Mouse (Mus musculus): ENCODE data around the gene Ddx20. TPM values are rescaled to one million over a fixed set of nuclear protein-coding genes. Genes with fewer than 3 reads are reported as not detected.
"Not testable (repeated sequence)": the region's sequence is repeated elsewhere in the genome, so short reads cannot be mapped to it uniquely, and the experiment has no call there.

Ddx20 gene
- total and polyA plus RNA-seq, 2 experiments, result 7.3 to 7.4 TPM

- Histone ChIP-seq H3K4me3 (ENCODE audit: insufficient read depth, low read depth, low read length) (peak within 1 kb of the TSS; percentile 57), H3K4me1 (ENCODE audit: control insufficient read depth, insufficient read depth, low read length) (peaks cover 7% of the 10 kb centered on the region; the same call in 1 of the 2 replicates), H3K9ac (ENCODE audit: low read depth, low read length) (peak within 1 kb of the TSS; percentile 62), H3K27me3 (ENCODE audit: control insufficient read depth, insufficient read depth, low read length) (no peaks in the 10 kb centered on the region), H3K27ac (replicated peaks; ENCODE audit: insufficient read depth, low read depth, low read length) (no peak within 1 kb of the TSS), H3K36me3 (ENCODE audit: control insufficient read depth, insufficient read depth, low read length) (no peaks in the 10 kb centered on the region), H3K79me2 (ENCODE audit: control insufficient read depth, insufficient read depth, low read length) (no peaks in the 10 kb centered on the region)
- TF ChIP-seq CTCF (IDR thresholded peaks at IDR 0.05; ENCODE audit: low read depth, low read length) (no peak), POLR2A (IDR thresholded peaks at IDR 0.05; ENCODE audit: extremely low read depth, insufficient read depth, low read length) (no peak)
- 13% methylated on average over 42 of the region's 43 CpGs for WGBS
- DNase-seq (ENCODE audit: extremely low read depth, low read depth, low spot score), result peak; percentile 41
These were observed 16.9 kb upstream of the Ddx20 start, which contains the start of gene Inka2 for GRCm38 (mm10) chr3:105704031-105705008. Gene Inka2 (plus strand): TSS chr3:105704599.

- Histone ChIP-seq H3K27ac (replicated peaks; ENCODE audit: insufficient read depth, low read depth, low read length) (no peak overlapping the region), H3K4me3 (ENCODE audit: insufficient read depth, low read depth, low read length) (no peak overlapping the region), H3K9ac (ENCODE audit: low read depth, low read length) (no peak overlapping the region), H3K4me1 (ENCODE audit: control insufficient read depth, insufficient read depth, low read length) (peaks cover 7% of the 10 kb centered on the region; the same call in 1 of the 2 replicates), H3K36me3 (ENCODE audit: control insufficient read depth, insufficient read depth, low read length) (no peaks in the 10 kb centered on the region), H3K79me2 (ENCODE audit: control insufficient read depth, insufficient read depth, low read length) (no peaks in the 10 kb centered on the region), H3K27me3 (ENCODE audit: control insufficient read depth, insufficient read depth, low read length) (no peaks in the 10 kb centered on the region)
- no peak for DNase-seq (ENCODE audit: extremely low read depth, low read depth, low spot score)
- TF ChIP-seq CTCF (IDR thresholded peaks at IDR 0.05; ENCODE audit: low read depth, low read length), result no peak
- no peak for TF ChIP-seq POLR2A (IDR thresholded peaks at IDR 0.05; ENCODE audit: extremely low read depth, insufficient read depth, low read length)
- 70% methylated on average over 6 of the region's 6 CpGs for WGBS
These were observed 16.2 kb upstream of the Ddx20 start for GRCm38 (mm10) chr3:105703571-105703970.

GRCm38 (mm10) chr3:105701399-105701798 lies 14.0 kb upstream of the Ddx20 start:
- Histone ChIP-seq H3K9ac (ENCODE audit: low read depth, low read length) (no peak overlapping the region), H3K4me3 (ENCODE audit: insufficient read depth, low read depth, low read length) (no peak overlapping the region), H3K4me1 (ENCODE audit: control insufficient read depth, insufficient read depth, low read length) (peaks cover 7% of the 10 kb centered on the region; the same call in 1 of the 2 replicates), H3K36me3 (ENCODE audit: control insufficient read depth, insufficient read depth, low read length) (no peaks in the 10 kb centered on the region), H3K27ac (replicated peaks; ENCODE audit: insufficient read depth, low read depth, low read length) (no peak overlapping the region), H3K79me2 (ENCODE audit: control insufficient read depth, insufficient read depth, low read length) (no peaks in the 10 kb centered on the region), H3K27me3 (ENCODE audit: control insufficient read depth, insufficient read depth, low read length) (no peaks in the 10 kb centered on the region)
- WGBS, result 71% methylated on average over 5 of the region's 5 CpGs
- DNase-seq (ENCODE audit: extremely low read depth, low read depth, low spot score), result no peak
- TF ChIP-seq CTCF (IDR thresholded peaks at IDR 0.05; ENCODE audit: low read depth, low read length) (no peak), POLR2A (IDR thresholded peaks at IDR 0.05; ENCODE audit: extremely low read depth, insufficient read depth, low read length) (no peak)

- not testable (repeated sequence) for H3K79me2 ChIP-seq (ENCODE audit: control insufficient read depth, insufficient read depth, low read length); H3K36me3 ChIP-seq (ENCODE audit: control insufficient read depth, insufficient read depth, low read length); H3K4me1 ChIP-seq (ENCODE audit: control insufficient read depth, insufficient read depth, low read length); H3K4me3 ChIP-seq (ENCODE audit: insufficient read depth, low read depth, low read length); H3K9ac ChIP-seq (ENCODE audit: low read depth, low read length); H3K27ac ChIP-seq (replicated peaks; ENCODE audit: insufficient read depth, low read depth, low read length); H3K27me3 ChIP-seq (ENCODE audit: control insufficient read depth, insufficient read depth, low read length); DNase-seq (ENCODE audit: extremely low read depth, low read depth, low spot score)
- 61% methylated on average over 1 of the region's 1 CpGs for WGBS
These were observed 13.4 kb upstream of the Ddx20 start for GRCm38 (mm10) chr3:105700786-105701185.

- WGBS, result 77% methylated on average over 3 of the region's 3 CpGs
- Histone ChIP-seq H3K36me3 (ENCODE audit: control insufficient read depth, insufficient read depth, low read length) (no peaks in the 10 kb centered on the region), H3K4me1 (ENCODE audit: control insufficient read depth, insufficient read depth, low read length) (peaks cover 1% of the 10 kb centered on the region; the same call in 1 of the 2 replicates), H3K27me3 (ENCODE audit: control insufficient read depth, insufficient read depth, low read length) (no peaks in the 10 kb centered on the region), H3K4me3 (ENCODE audit: insufficient read depth, low read depth, low read length) (no peak overlapping the region), H3K9ac (ENCODE audit: low read depth, low read length) (no peak overlapping the region), H3K79me2 (ENCODE audit: control insufficient read depth, insufficient read depth, low read length) (no peaks in the 10 kb centered on the region), H3K27ac (replicated peaks; ENCODE audit: insufficient read depth, low read depth, low read length) (no peak overlapping the region)
- TF ChIP-seq CTCF (IDR thresholded peaks at IDR 0.05; ENCODE audit: low read depth, low read length) (no peak), POLR2A (IDR thresholded peaks at IDR 0.05; ENCODE audit: extremely low read depth, insufficient read depth, low read length) (no peak)
- DNase-seq (ENCODE audit: extremely low read depth, low read depth, low spot score), result no peak
These were observed 12.0 kb upstream of the Ddx20 start for GRCm38 (mm10) chr3:105699241-105699933.

Measured in liver, adult 2 months (tissue).